Mouse (Mus musculus) lung, adult 2 months (tissue): ENCODE results near the gene Lhb.

Source experiments
- CTCF ChIP-seq: fragments of 200-500 bp; IDR thresholded peaks from 2 replicates; pipeline ENCODE4 v1.5.1; 2011; ENCODE audit warnings: mild to moderate bottlenecking, low read length, control low read depth; ENCODE audit not compliant: insufficient read depth
- POLR2A ChIP-seq: fragments of 200-500 bp; IDR thresholded peaks from 2 replicates; pipeline ENCODE4 v1.6.1; 2011; ENCODE audit warnings: low read depth, mild to moderate bottlenecking, control low read depth, low read length, borderline replicate concordance; ENCODE audit errors: extremely low read depth

DNA sequence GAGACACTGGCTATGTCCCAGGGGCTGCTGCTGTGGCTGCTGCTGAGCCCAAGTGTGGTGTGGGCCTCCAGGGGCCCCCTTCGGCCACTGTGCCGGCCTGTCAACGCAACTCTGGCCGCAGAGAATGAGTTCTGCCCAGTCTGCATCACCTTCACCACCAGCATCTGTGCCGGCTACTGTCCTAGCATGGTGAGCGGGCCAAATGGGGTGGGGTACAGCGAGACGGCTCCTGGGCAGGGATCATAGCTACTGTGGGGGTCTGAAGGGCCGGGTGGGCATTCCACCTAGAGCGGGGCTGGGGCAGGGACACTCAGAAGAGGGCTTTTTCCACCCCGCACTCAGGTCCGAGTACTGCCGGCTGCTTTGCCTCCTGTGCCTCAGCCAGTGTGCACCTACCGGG is 574 bp downstream of the Lhb start:
- TF ChIP-seq POLR2A (no peak), CTCF (no peak)
